Mouse (Mus musculus) hindbrain, embryonic 11.5 days (tissue): ENCODE measurements around the gene St14. TPM values are rescaled to one million over a fixed set of nuclear protein-coding genes. Genes with fewer than 3 reads are reported as not detected.
"Not testable (repeated sequence)": the region's sequence is repeated elsewhere in the genome, so short reads cannot be mapped to it uniquely, and the experiment has no call there.

Source experiments
- ATAC-seq: fragments of 200-750 bp; cut with Nextera tagmentation; 2 replicates; pipeline ENCODE4 v1.8.0; 2017; ENCODE audit warnings: mild to moderate bottlenecking, moderate TSS enrichment, moderate library complexity; ENCODE audit not compliant: low FRiP score
- DNase-seq: peaks from one replicate; pipeline ENCODE4 v3.0.0-alpha.2; 2015; ENCODE audit warnings: low spot score
- H3K27ac ChIP-seq: fragments of 300-500 bp; sonication (generic); 2 replicates; pipeline ENCODE4 v1.5.1; 2014; ENCODE audit warnings: mild to moderate bottlenecking, low read depth, low read length
- H3K27me3 ChIP-seq: fragments of 300-500 bp; sonication (generic); 2 replicates; pipeline ENCODE4 v1.6.1; 2014; ENCODE audit warnings: mild to moderate bottlenecking, low read length, moderate library complexity, mixed read lengths; ENCODE audit not compliant: control insufficient read depth, insufficient read depth
- H3K36me3 ChIP-seq: fragments of 300-500 bp; sonication (generic); 2 replicates; pipeline ENCODE4 v1.6.1; 2014; ENCODE audit warnings: mild to moderate bottlenecking, low read length, moderate library complexity, mixed read lengths; ENCODE audit not compliant: control insufficient read depth, insufficient read depth
- H3K4me1 ChIP-seq: fragments of 300-500 bp; sonication (generic); replicated peaks from 2 replicates; pipeline ENCODE4 v1.6.1; 2014; ENCODE audit warnings: low read length, mixed read lengths; ENCODE audit not compliant: control insufficient read depth, insufficient read depth
- H3K4me2 ChIP-seq: fragments of 300-500 bp; sonication (generic); replicated peaks from 2 replicates; pipeline ENCODE4 v1.6.1; 2014; ENCODE audit warnings: mild to moderate bottlenecking, low read depth, low read length
- H3K4me3 ChIP-seq: fragments of 300-500 bp; sonication (generic); 2 replicates; pipeline ENCODE4 v1.5.1; 2014; ENCODE audit warnings: low read depth, low read length
- H3K9ac ChIP-seq: fragments of 300-500 bp; sonication (generic); 2 replicates; pipeline ENCODE4 v1.6.1; 2014; ENCODE audit warnings: low read depth, low read length
- H3K9me3 ChIP-seq: fragments of 300-500 bp; sonication (generic); 2 replicates; pipeline ENCODE4 v1.6.1; 2016; ENCODE audit warnings: low read length; ENCODE audit not compliant: control insufficient read depth
- WGBS: fragments of 180-500 bp; shearing (Covaris S2); extraction: QIAGEN DNeasy Blood & Tissue Kit; methylation state at CpG from one replicate; pipeline ENCODE4 v1.1.7; 2014; 5-methylcytosine and 5-hydroxymethylcytosine counted together
- polyA plus RNA-seq: library from polyadenylated mRNA; unstranded; fragments of >200 nt; fragmentation: Nextera tagmentation; extraction: Ambion mirVana; gene quantifications from 2 replicates; pipeline ENCODE4 v1.2.1, GENCODE M21; 2014

The St14 gene
- 2.4 and 3.2 TPM in 2 replicates for polyA plus RNA-seq

DNA sequence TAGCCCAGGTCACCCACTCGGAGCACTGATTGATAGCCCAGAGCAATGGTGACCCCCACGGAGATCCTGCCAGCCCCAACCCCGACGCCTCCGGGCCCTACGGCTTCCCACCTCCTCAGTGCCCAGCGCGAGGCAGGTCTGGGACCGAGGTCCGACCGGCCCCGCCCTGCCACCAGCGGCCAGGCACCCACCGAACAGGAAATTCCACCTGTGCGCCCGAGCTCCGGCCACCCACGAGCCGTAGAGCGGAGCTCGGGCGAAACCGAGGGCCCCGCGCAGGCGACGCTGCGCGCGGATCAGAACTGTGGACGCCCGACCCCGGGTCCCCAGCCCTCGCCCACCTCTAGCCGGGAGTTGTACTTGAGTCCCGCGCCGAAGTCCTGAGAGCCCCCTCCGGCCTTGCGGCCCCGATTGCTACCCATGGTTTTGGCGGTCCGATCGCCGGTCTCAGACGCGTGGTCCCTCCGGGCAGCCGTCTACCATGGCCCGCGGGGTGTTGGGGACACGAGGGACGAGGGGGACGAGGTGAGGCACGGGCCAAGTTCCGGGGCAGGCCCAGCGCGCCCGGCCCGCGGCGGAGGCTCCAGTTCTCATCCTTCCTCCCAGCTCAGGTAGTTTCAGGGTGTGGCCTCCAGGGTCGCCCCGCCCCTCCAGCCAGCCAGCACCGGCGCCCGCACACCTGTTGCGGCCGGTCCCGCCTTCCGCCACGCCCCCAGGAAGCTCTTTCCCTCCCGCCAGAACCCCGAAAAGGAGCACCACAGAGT, at the start of gene St14:
Gene St14 (minus strand): TSS at position 649 of the 764 bp plus-strand sequence.
- peak within 1 kb of the TSS; percentile 66 for H3K4me2 ChIP-seq
- H3K36me3 ChIP-seq = no peaks in the 10 kb centered on the region
- under 1% methylated on average over 72 of the region's 74 CpGs for WGBS
- peaks cover 41% of the 10 kb centered on the region for H3K27me3 ChIP-seq
- H3K4me1 ChIP-seq = peaks cover 12% of the 10 kb centered on the region
- H3K9me3 ChIP-seq = no peaks in the 10 kb centered on the region
- DNase-seq (peak; percentile 54), ATAC-seq (peak; percentile 57)
- peak within 1 kb of the TSS; percentile 17; the same call in 1 of the 2 replicates for H3K9ac ChIP-seq
- H3K4me3 ChIP-seq = peak within 1 kb of the TSS; percentile 46
- H3K27ac ChIP-seq = no peak within 1 kb of the TSS

DNA sequence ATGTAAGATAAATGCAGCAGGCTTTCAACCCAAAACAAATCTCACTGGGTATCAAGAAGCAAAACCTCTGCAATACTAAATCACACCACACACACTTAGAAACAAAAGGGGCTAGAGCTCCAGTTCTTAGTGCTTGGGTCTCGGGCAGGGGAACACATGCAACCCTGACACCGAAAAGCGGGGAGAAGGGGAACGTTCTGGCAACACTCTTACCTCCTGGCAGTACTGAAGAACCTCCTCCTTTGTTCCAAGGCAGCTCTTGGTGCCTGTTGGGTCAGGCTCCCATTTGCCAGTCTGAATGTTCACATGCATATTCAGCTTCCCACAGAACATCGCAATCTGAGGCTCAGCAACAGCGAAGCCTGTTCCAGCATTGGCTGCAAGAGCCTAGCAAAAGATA, 46.0 kb upstream of the St14 start:
- no peaks in the 10 kb centered on the region for H3K9me3 ChIP-seq
- no peak overlapping the region for H3K4me2 ChIP-seq
- H3K4me3 ChIP-seq = no peak overlapping the region
- H3K27ac ChIP-seq = no peak overlapping the region
- 95% methylated on average over 6 of the region's 6 CpGs for WGBS
- H3K27me3 ChIP-seq = no peaks in the 10 kb centered on the region
- no peaks in the 10 kb centered on the region for H3K36me3 ChIP-seq
- H3K9ac ChIP-seq = no peak overlapping the region
- DNase-seq = no peak
- no peaks in the 10 kb centered on the region for H3K4me1 ChIP-seq
- no peak for ATAC-seq

DNA sequence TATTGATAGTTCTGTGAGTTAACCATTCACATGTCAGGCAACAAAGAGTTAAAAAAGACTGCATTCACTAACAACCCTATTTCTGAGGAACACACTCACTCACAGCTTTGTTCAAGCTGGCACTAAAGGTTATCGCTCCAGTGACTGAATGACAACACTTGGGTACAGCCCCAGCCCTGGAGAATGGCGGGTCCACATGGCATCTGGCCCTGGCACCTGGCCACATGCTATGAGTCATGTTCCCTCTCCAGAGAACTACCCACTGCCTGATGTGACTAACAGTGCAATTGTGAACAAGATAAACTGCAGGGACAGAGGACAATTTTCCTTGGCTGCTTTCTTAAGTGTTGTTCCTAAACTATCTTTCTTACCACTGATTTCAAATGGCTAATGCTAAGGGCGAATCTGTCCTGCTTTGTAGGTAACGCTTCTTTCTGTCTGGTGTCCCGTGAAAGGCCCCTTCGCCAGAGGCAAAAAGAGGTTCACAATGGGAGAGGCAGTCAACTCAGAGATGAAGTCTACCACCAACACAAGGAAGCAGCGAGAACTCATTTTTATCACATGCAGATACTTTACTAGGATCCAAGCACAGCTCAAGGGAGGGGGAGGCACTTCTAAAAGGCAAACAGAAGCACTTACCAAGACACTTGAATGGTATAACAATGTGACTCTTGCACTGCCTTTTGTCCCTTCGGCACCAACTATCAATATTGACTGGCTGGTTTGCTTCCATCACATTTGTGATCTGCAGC, 44.9 kb upstream of the St14 start:
- Histone ChIP-seq H3K4me2 (no peak overlapping the region), H3K27me3 (no peaks in the 10 kb centered on the region), H3K27ac (no peak overlapping the region), H3K4me3 (no peak overlapping the region), H3K9me3 (no peaks in the 10 kb centered on the region), H3K4me1 (no peaks in the 10 kb centered on the region), H3K9ac (0 out of 2 replicates have a peak overlapping the region, but pooled peaks have one; percentile 19), H3K36me3 (no peaks in the 10 kb centered on the region)
- WGBS = 93% methylated on average over 8 of the region's 8 CpGs
- DNase-seq (no peak), ATAC-seq (no peak)

DNA sequence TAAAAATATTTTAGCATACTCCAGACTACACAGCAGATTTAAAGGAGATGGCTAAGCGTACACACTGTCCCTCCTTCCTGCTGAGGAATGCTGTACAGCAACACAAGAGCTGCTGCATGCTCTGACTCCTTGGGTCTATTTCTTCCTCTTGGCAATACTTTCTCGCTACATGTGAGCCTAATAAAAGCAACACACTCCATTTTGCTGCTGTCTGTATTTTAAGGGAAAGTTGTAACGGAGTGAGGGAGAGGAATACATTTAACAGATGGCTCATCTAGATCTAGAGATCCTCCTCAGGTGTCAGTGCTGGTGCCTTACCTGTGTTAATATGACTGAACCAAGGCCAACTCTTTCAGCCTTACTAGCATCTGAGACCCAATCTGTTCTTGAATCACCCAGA, 44.3 kb upstream of the St14 start:
- ATAC-seq = no peak
- Histone ChIP-seq H3K9ac (no peak overlapping the region), H3K27ac (no peak overlapping the region), H3K4me2 (no peak overlapping the region), H3K4me3 (no peak overlapping the region), H3K9me3 (no peaks in the 10 kb centered on the region), H3K27me3 (no peaks in the 10 kb centered on the region), H3K36me3 (no peaks in the 10 kb centered on the region), H3K4me1 (no peaks in the 10 kb centered on the region)
- no peak for DNase-seq
- 95% methylated on average over 3 of the region's 3 CpGs for WGBS

DNA sequence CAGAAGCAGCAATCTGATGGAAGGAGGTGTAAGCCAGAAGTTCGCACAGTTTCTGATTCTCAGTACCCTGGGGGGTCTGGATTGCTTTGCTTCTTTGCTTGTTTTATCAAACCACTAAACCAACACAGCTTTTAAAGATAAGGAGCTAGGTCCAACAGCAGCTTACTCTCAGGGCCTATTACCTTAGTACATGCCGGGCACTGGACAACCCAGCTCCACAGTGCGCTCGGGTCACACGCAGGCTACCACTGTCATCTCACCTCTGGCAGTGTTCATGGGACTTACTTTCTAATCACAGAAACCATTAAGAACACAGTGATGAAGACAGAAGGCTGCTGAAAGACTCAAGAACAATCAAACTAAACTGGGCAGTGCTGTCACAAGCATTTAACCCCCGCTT, 43.7 kb upstream of the St14 start:
- Histone ChIP-seq H3K9me3 (no peaks in the 10 kb centered on the region), H3K27ac (no peak overlapping the region), H3K4me2 (no peak overlapping the region), H3K4me1 (no peaks in the 10 kb centered on the region), H3K9ac (no peak overlapping the region), H3K4me3 (no peak overlapping the region), H3K27me3 (no peaks in the 10 kb centered on the region), H3K36me3 (no peaks in the 10 kb centered on the region)
- DNase-seq (no peak), ATAC-seq (no peak)
- 92% methylated on average over 6 of the region's 6 CpGs for WGBS

DNA sequence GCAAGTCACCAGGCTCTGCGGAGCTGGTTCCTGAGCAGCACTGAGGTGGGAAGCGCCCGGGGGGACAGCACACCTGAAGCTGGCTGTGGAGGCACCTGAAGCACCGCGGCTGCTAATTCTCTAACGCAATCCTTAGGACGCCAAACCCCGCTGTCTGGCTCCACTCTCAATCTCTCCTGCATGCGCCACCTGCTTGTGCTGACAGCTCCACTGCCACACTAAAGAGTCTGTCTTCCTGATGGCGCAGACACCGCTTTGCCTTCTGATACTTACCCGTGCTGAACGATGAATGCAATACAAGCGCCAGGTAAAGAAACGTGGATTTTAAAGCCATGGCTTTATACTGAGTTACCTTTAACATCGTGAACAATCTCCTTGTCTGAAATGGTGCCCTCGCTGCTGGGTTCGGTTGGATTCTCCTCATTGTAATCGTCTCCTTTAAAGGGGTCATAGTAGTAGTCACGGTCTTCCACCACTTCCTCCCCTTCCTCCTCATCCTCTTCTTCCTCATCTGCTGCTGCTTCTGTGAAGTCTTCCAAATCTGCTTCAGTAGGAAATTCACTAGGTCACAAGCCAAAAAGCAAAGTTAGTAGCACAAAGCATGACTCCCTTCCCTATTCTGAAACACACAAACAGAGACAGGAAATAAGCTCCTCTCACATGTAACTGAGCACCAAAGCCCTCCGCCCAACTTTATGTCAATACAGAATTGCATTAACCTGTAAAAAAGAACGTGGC, 36.9 kb upstream of the St14 start:
- H3K27me3 ChIP-seq = no peaks in the 10 kb centered on the region
- WGBS = 96% methylated on average over 22 of the region's 22 CpGs

DNA sequence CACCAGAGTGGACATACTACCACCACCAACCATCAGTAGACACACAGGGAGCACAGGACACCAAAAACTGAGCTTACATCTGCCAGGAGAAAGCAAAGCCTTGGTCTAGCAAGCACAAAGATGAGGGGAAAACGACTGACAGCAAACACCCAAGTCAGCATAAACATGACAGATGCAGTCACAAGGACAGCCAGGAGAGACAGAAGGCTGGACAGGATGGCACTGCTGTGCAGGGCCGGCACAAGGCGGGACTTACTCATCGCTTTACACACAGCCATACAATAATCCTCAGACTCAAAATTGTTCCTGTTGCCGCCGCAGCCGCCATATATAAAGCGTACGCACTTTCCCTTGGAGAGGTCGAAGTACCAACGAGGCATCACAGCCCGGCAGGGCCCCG, 35.7 kb upstream of the St14 start:
- DNase-seq = no peak
- no peak overlapping the region for H3K4me2 ChIP-seq
- H3K9me3 ChIP-seq = no peaks in the 10 kb centered on the region
- no peaks in the 10 kb centered on the region for H3K4me1 ChIP-seq
- no peak overlapping the region for H3K9ac ChIP-seq
- no peak for ATAC-seq
- H3K27me3 ChIP-seq = no peaks in the 10 kb centered on the region
- peaks cover 3% of the 10 kb centered on the region; the same call in 1 of the 2 replicates for H3K36me3 ChIP-seq
- WGBS = 93% methylated on average over 13 of the region's 13 CpGs
- H3K4me3 ChIP-seq = no peak overlapping the region
- no peak overlapping the region for H3K27ac ChIP-seq

More for the DNA sequence above, 36.9 kb upstream of the St14 start:
- no peak for ATAC-seq
- no peak overlapping the region for H3K4me2 ChIP-seq
- no peak for DNase-seq
- H3K27ac ChIP-seq = no peak overlapping the region
- H3K9ac ChIP-seq = no peak overlapping the region
- no peaks in the 10 kb centered on the region for H3K9me3 ChIP-seq
- H3K36me3 ChIP-seq = peaks cover 3% of the 10 kb centered on the region; the same call in 1 of the 2 replicates
- H3K4me3 ChIP-seq = no peak overlapping the region
- H3K4me1 ChIP-seq = no peaks in the 10 kb centered on the region

DNA sequence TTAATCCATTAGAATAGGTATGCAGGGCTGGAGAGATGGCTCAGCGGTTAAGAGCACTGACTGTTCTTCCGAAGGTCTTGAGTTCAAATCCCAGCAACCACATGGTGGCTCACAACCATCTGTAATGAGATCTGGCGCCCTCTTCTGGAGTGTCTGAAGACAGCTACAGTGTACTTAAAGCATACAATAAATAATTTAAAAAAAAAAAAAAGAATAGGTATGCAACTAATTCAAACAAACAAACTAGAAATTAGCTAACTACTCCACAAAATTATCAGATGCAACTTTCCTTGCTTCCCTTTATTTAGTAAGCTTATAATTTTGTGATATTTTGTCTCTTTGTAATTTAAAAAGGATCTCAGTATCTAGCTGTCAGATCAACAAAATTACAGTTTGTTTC, 33.9 kb upstream of the St14 start:
- 89% methylated on average over 3 of the region's 3 CpGs for WGBS
- not testable (repeated sequence) for H3K27ac ChIP-seq

More for the DNA sequence above, 33.9 kb upstream of the St14 start:
- DNase-seq, ATAC-seq, H3K9me3 ChIP-seq, H3K36me3 ChIP-seq, H3K27me3 ChIP-seq, H3K4me1 ChIP-seq, H3K4me3 ChIP-seq, H3K4me2 ChIP-seq, H3K9ac ChIP-seq: not testable (repeated sequence)
